Mouse (Mus musculus) megakaryocyte, embryonic 14.5 days (primary cell): ENCODE results near the gene Adamts15. TPM values are rescaled to one million over a fixed set of nuclear protein-coding genes. Genes with fewer than 3 reads are reported as not detected.

ENCODE experiments used
- H3K27me3 ChIP-seq: replicated peaks from 2 replicates; pipeline ENCODE3; 2012; ENCODE audit warnings: inconsistent platforms
- H3K36me3 ChIP-seq: replicated peaks from 2 replicates; pipeline ENCODE3; 2012; ENCODE audit warnings: low read length, inconsistent platforms, mixed read lengths
- H3K4me1 ChIP-seq: 2 replicates; pipeline ENCODE4 v1.6.1; 2012; ENCODE audit warnings: inconsistent platforms
- H3K4me3 ChIP-seq: replicated peaks from 2 replicates; pipeline ENCODE3; 2012; ENCODE audit warnings: moderate library complexity, mild to moderate bottlenecking, inconsistent platforms
- H3K9me3 ChIP-seq: 2 replicates; pipeline ENCODE4 v1.6.1; 2012; ENCODE audit warnings: inconsistent platforms
- FLI1 ChIP-seq: IDR thresholded peaks from 2 replicates; pipeline ENCODE4 v1.6.1; 2012; ENCODE audit warnings: low read length, inconsistent platforms, mixed read lengths
- GATA1 ChIP-seq: IDR thresholded peaks from 3 replicates; pipeline ENCODE4 v1.6.1; 2012; ENCODE audit warnings: mixed read lengths, low read length, inconsistent platforms, borderline replicate concordance
- polyA plus RNA-seq: library from polyadenylated mRNA; stranded (reverse); fragments of >175 nt; gene quantifications from 2 replicates; pipeline ENCODE4 v1.2.3, GENCODE M21; 2012; ENCODE audit warnings: low replicate concordance; ENCODE audit not compliant: insufficient read depth

Gene Adamts15
- polyA plus RNA-seq, 1 experiment: 0.07 TPM

GRCm38 (mm10) chr9:30896752-30897151, 25.5 kb downstream of the Adamts15 start:
- Histone ChIP-seq H3K27me3 (no peaks in the 10 kb centered on the region), H3K4me3 (no peak overlapping the region), H3K36me3 (no peaks in the 10 kb centered on the region), H3K4me1 (no peaks in the 10 kb centered on the region), H3K9me3 (peaks cover 14% of the 10 kb centered on the region)
- TF ChIP-seq GATA1 (no peak), FLI1 (no peak)

- H3K36me3 ChIP-seq: no peaks in the 10 kb centered on the region
- H3K4me3 ChIP-seq: no peak overlapping the region
- TF ChIP-seq GATA1: no peak
- TF ChIP-seq FLI1: no peak
- no peaks in the 10 kb centered on the region for H3K4me1 ChIP-seq
- no peaks in the 10 kb centered on the region for H3K27me3 ChIP-seq
- H3K9me3 ChIP-seq: peaks cover 6% of the 10 kb centered on the region
These were observed 26.6 kb downstream of the Adamts15 start for GRCm38 (mm10) chr9:30895618-30896017.

GRCm38 (mm10) chr9:30886276-30886675, 36.0 kb downstream of the Adamts15 start:
- no peaks in the 10 kb centered on the region for H3K4me1 ChIP-seq
- no peaks in the 10 kb centered on the region for H3K9me3 ChIP-seq
- no peak overlapping the region for H3K4me3 ChIP-seq
- no peaks in the 10 kb centered on the region for H3K36me3 ChIP-seq
- H3K27me3 ChIP-seq: no peaks in the 10 kb centered on the region
- TF ChIP-seq FLI1: no peak
- TF ChIP-seq GATA1: no peak

GRCm38 (mm10) chr9:30880553-30880952, 41.7 kb downstream of the Adamts15 start:
- no peaks in the 10 kb centered on the region for H3K27me3 ChIP-seq
- no peak for TF ChIP-seq FLI1
- no peak overlapping the region for H3K4me3 ChIP-seq
- H3K36me3 ChIP-seq: no peaks in the 10 kb centered on the region
- no peaks in the 10 kb centered on the region for H3K9me3 ChIP-seq
- no peaks in the 10 kb centered on the region for H3K4me1 ChIP-seq

GRCm38 (mm10) chr9:30879947-30880273, 42.3 kb downstream of the Adamts15 start:
- H3K4me3 ChIP-seq: no peak overlapping the region
- H3K36me3 ChIP-seq: no peaks in the 10 kb centered on the region
- TF ChIP-seq GATA1 (no peak), FLI1 (no peak)
- H3K4me1 ChIP-seq: no peaks in the 10 kb centered on the region
- no peaks in the 10 kb centered on the region for H3K27me3 ChIP-seq
- H3K9me3 ChIP-seq: no peaks in the 10 kb centered on the region

- TF ChIP-seq FLI1 (no peak), GATA1 (no peak)
- Histone ChIP-seq H3K4me1 (no peaks in the 10 kb centered on the region), H3K36me3 (no peaks in the 10 kb centered on the region), H3K27me3 (no peaks in the 10 kb centered on the region), H3K4me3 (no peak overlapping the region), H3K9me3 (no peaks in the 10 kb centered on the region)
These were observed 42.9 kb downstream of the Adamts15 start for GRCm38 (mm10) chr9:30879248-30879946.

GRCm38 (mm10) chr9:30876552-30876951, 45.7 kb downstream of the Adamts15 start:
- no peaks in the 10 kb centered on the region for H3K27me3 ChIP-seq
- no peak for TF ChIP-seq GATA1
- TF ChIP-seq FLI1: no peak
- H3K4me3 ChIP-seq: no peak overlapping the region
- H3K4me1 ChIP-seq: no peaks in the 10 kb centered on the region
- H3K9me3 ChIP-seq: no peaks in the 10 kb centered on the region
- H3K36me3 ChIP-seq: no peaks in the 10 kb centered on the region

- no peak overlapping the region for H3K4me3 ChIP-seq
- no peaks in the 10 kb centered on the region for H3K4me1 ChIP-seq
- no peaks in the 10 kb centered on the region for H3K36me3 ChIP-seq
- no peak for TF ChIP-seq GATA1
- H3K9me3 ChIP-seq: 0 out of 2 replicates have a peak, but pooled peaks cover 3% of the 10 kb centered on the region
- H3K27me3 ChIP-seq: no peaks in the 10 kb centered on the region
These were observed 66.4 kb downstream of the Adamts15 start for GRCm38 (mm10) chr9:30855837-30856236.

- Histone ChIP-seq H3K27me3 (no peaks in the 10 kb centered on the region), H3K4me1 (no peaks in the 10 kb centered on the region), H3K36me3 (no peaks in the 10 kb centered on the region), H3K4me3 (no peak overlapping the region), H3K9me3 (no peaks in the 10 kb centered on the region; the same call in 1 of the 2 replicates)
- TF ChIP-seq FLI1: no peak
- no peak for TF ChIP-seq GATA1
These were observed 70.4 kb downstream of the Adamts15 start for GRCm38 (mm10) chr9:30851841-30852240.

- TF ChIP-seq FLI1: no peak
- TF ChIP-seq GATA1: no peak
- H3K36me3 ChIP-seq: no peaks in the 10 kb centered on the region
- no peaks in the 10 kb centered on the region for H3K4me1 ChIP-seq
- H3K4me3 ChIP-seq: no peak overlapping the region
- H3K27me3 ChIP-seq: no peaks in the 10 kb centered on the region
- H3K9me3 ChIP-seq: no peaks in the 10 kb centered on the region; the same call in 1 of the 2 replicates
These were observed 72.3 kb downstream of the Adamts15 start for GRCm38 (mm10) chr9:30849951-30850350.

- no peaks in the 10 kb centered on the region for H3K27me3 ChIP-seq
- no peak for TF ChIP-seq GATA1
- no peak for TF ChIP-seq FLI1
These were observed 72.8 kb downstream of the Adamts15 start for GRCm38 (mm10) chr9:30849444-30849843.

More at GRCm38 (mm10) chr9:30849444-30849843, 72.8 kb downstream of the Adamts15 start:
- Histone ChIP-seq H3K4me3 (no peak overlapping the region), H3K36me3 (no peaks in the 10 kb centered on the region), H3K9me3 (peaks cover under 1% of the 10 kb centered on the region; the same call in 1 of the 2 replicates), H3K4me1 (no peaks in the 10 kb centered on the region)

Other genes with a start within 250 kb of the Adamts15 start
- gene Adamts8, start 20.1 kb upstream of the Adamts15 start, polyA plus RNA-seq: not detected in 2 replicates
- gene Zbtb44, start 108.2 kb upstream of the Adamts15 start, polyA plus RNA-seq: 0.85 and 2.1 TPM in 2 replicates
- 2.6 TPM in 1 of 2 replicates, not detected in the other for gene St14, start 209.4 kb upstream of the Adamts15 start, polyA plus RNA-seq